Mouse (Mus musculus): ENCODE results near the gene Dnajc6.

DNA sequence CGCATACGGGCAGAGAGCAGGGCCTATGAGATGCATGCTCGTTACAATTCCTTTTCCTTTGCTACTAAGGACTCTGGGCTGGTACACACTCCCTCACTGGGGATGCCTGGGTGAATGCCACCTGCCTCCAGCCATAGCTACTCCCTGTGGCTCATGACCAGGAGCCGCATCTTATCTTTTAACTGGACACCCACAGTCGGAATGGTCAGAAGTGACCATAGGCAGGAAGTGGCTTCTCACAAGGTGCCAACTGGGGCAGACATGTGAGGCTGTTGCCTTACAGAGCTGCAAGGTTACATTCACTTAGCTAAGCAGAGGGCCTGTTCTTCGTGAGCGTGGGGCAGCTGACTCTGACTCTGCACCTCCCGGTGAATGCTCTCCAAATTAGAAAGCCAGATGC is 39.3 kb upstream of the Dnajc6 start:
- no peak for TF ChIP-seq CTCF (IDR thresholded peaks at IDR 0.05; ENCODE audit: insufficient read depth, low read length)
- no peak for TF ChIP-seq POLR2A (IDR thresholded peaks at IDR 0.05; ENCODE audit: borderline replicate concordance, extremely low read depth, low read depth, low read length)

Data from lung, adult 2 months (tissue).